In the genomic region with DNA sequence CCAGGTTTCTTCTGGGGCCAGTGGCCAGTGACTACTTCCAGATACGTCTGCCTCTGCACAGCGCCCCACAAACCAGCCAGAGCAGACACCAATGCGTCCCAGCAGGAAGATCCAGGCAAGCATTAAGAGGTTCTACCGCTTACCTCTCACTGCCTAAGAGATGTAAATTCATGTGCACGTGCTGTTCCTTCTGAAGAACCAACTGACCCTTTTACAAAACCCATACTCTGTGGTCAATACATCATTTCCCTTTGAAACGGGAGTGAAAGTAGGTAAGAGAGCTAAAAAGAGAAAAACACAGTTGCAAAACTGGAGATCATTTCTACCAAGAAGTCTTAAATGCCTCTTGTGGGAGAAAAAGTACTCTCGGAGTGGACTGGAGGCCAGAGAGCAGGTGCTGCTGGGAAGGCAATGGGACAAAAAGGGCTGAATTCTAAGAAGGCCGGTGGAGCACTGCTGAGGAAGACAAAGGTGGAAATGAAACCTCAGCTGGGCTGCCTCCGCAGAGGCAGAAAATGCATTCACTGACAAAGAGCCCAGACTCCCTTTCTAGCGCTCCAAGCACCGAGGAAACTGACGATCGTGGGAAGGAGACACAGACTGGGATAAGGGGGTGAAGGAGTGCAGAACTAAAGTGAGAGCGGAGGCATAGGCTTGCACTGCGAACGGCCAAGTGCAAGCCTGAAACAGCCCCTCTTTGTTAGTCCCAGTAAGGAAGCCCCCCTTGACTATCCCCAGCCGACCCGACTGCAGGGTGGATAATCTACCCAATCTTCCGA, we compare ENCODE assay signal across 13 mouse cellular contexts. TPM values are rescaled to one million over a fixed set of nuclear protein-coding genes. Genes with fewer than 3 reads are reported as not detected.
DNase-seq lines count a peak whose midpoint lies in the region; ATAC-seq and TF ChIP-seq lines count a peak whose summit lies in the region.
"Had no signal": no experiment of that assay in that cellular context is flagged by ENCODE, and none has a peak within 500 bp of the region (broad histone marks: within the 10 kb centered on the region; RNA-seq: fewer than 3 reads in every experiment).

No protein-coding gene starts in this region.

- ATAC-seq in hindbrain, embryonic 14.5 days (ENCODE audit: low FRiP score): no peak
- ATAC-seq in granulocyte monocyte progenitor cell, adult 5-6 weeks (replicated peaks; ENCODE audit: poor library complexity, severe bottlenecking): peak; percentile 73
- ATAC-seq in midbrain, embryonic 15.5 days (replicated peaks): no peak
- no peak for ATAC-seq in stomach, postnatal 0 days (ENCODE audit: low FRiP score, low TSS enrichment)

- WGBS in hindbrain, embryonic 10.5 days: 50% methylated on average over 19 of the region's 19 CpGs
- 43% methylated on average over 19 of the region's 19 CpGs for WGBS in hindbrain, embryonic 14.5 days
- WGBS in midbrain, embryonic 15.5 days: 40% methylated on average over 19 of the region's 19 CpGs
- WGBS in stomach, postnatal 0 days: 84% methylated on average over 19 of the region's 19 CpGs

- H3K9me3 ChIP-seq in hindbrain, embryonic 10.5 days: 0 out of 2 replicates have a peak, but pooled peaks cover 2% of the 10 kb centered on the region
- H3K9me3 ChIP-seq in hindbrain, embryonic 14.5 days (ENCODE audit: control insufficient read depth, low read length): no peaks in the 10 kb centered on the region
- no peaks in the 10 kb centered on the region for H3K9me3 ChIP-seq in midbrain, embryonic 15.5 days
- no peaks in the 10 kb centered on the region for H3K9me3 ChIP-seq in stomach, postnatal 0 days (ENCODE audit: control insufficient read depth, low read length)
- H3K9me3 ChIP-seq: embryonic facial prominence, embryonic 15.5 days; limb, embryonic 12.5 days; stomach, embryonic 15.5 days had no signal

- peaks cover 8% of the 10 kb centered on the region; the same call in 1 of the 2 replicates for H3K4me1 ChIP-seq in hindbrain, embryonic 10.5 days (replicated peaks)
- no peaks in the 10 kb centered on the region for H3K4me1 ChIP-seq in hindbrain, embryonic 14.5 days (replicated peaks; ENCODE audit: control insufficient read depth, insufficient read depth, low read length)
- H3K4me1 ChIP-seq in brown adipose tissue, adult 24 weeks (ENCODE audit: control insufficient read depth, insufficient read depth, insufficient read length, low read length): peaks cover 11% of the 10 kb centered on the region
- H3K4me1 ChIP-seq in midbrain, embryonic 15.5 days: no peaks in the 10 kb centered on the region; the same call in 1 of the 2 replicates
- no peaks in the 10 kb centered on the region for H3K4me1 ChIP-seq in stomach, postnatal 0 days (replicated peaks; ENCODE audit: control insufficient read depth, insufficient read depth)
- H3K4me1 ChIP-seq: embryonic facial prominence, embryonic 15.5 days; limb, embryonic 12.5 days; stomach, embryonic 15.5 days had no signal

- TF ChIP-seq EP300 in stomach, postnatal 0 days (optimal IDR thresholded peaks at IDR 0.05): no peak

- no peak for DNase-seq in hindbrain, embryonic 10.5 days (ENCODE audit: low spot score)
- no peak for DNase-seq in hindbrain, embryonic 14.5 days (ENCODE audit: low spot score)
- DNase-seq in stomach, postnatal 0 days (ENCODE audit: low spot score): no peak
- DNase-seq in gastrocnemius, postnatal 25 days: no peak
- no peak for DNase-seq in kidney, adult 8-10 months
- DNase-seq: kidney, adult 18-20 months had no signal

- no peak overlapping the region for H3K9ac ChIP-seq in hindbrain, embryonic 14.5 days
- no peak overlapping the region for H3K9ac ChIP-seq in midbrain, embryonic 15.5 days
- no peak overlapping the region for H3K9ac ChIP-seq in stomach, postnatal 0 days (ENCODE audit: low read length)
- H3K9ac ChIP-seq: embryonic facial prominence, embryonic 15.5 days; limb, embryonic 12.5 days; stomach, embryonic 15.5 days had no signal

- no peaks in the 10 kb centered on the region for H3K27me3 ChIP-seq in hindbrain, embryonic 10.5 days (ENCODE audit: insufficient read depth, poor library complexity, severe bottlenecking)
- H3K27me3 ChIP-seq in hindbrain, embryonic 14.5 days (ENCODE audit: control insufficient read depth, insufficient read depth, low read length): no peaks in the 10 kb centered on the region
- H3K27me3 ChIP-seq in midbrain, embryonic 15.5 days (replicated peaks): no peaks in the 10 kb centered on the region
- H3K27me3 ChIP-seq in stomach, postnatal 0 days (ENCODE audit: control insufficient read depth, insufficient read depth, low read length): no peaks in the 10 kb centered on the region
- H3K27me3 ChIP-seq: embryonic facial prominence, embryonic 15.5 days; limb, embryonic 12.5 days; stomach, embryonic 15.5 days had no signal

- H3K36me3 ChIP-seq in hindbrain, embryonic 10.5 days: peaks cover 80% of the 10 kb centered on the region
- H3K36me3 ChIP-seq in hindbrain, embryonic 14.5 days (replicated peaks; ENCODE audit: control insufficient read depth, insufficient read depth): peaks cover 55% of the 10 kb centered on the region
- peaks cover 2% of the 10 kb centered on the region; the same call in 1 of the 2 replicates for H3K36me3 ChIP-seq in midbrain, embryonic 15.5 days (replicated peaks)
- H3K36me3 ChIP-seq in stomach, postnatal 0 days (ENCODE audit: control insufficient read depth, insufficient read depth, low read length): peaks cover 7% of the 10 kb centered on the region

- no peak overlapping the region for H3K4me2 ChIP-seq in hindbrain, embryonic 14.5 days (replicated peaks)
- H3K4me2 ChIP-seq in midbrain, embryonic 15.5 days: peak overlapping the region; percentile 15; the same call in 1 of the 2 replicates
- H3K4me2 ChIP-seq in stomach, postnatal 0 days (replicated peaks; ENCODE audit: low read depth): no peak overlapping the region
- H3K4me2 ChIP-seq: embryonic facial prominence, embryonic 15.5 days; heart, embryonic 11.5 days; limb, embryonic 12.5 days; stomach, embryonic 15.5 days had no signal

- no peak overlapping the region for H3K4me3 ChIP-seq in hindbrain, embryonic 10.5 days
- H3K4me3 ChIP-seq in hindbrain, embryonic 14.5 days (replicated peaks; ENCODE audit: low read length): no peak overlapping the region
- H3K4me3 ChIP-seq in brown adipose tissue, adult 24 weeks (ENCODE audit: insufficient read depth, low read depth, low read length): no peak overlapping the region
- no peak overlapping the region for H3K4me3 ChIP-seq in midbrain, embryonic 15.5 days
- H3K4me3 ChIP-seq in stomach, postnatal 0 days (ENCODE audit: low read depth, low read length): no peak overlapping the region
- H3K4me3 ChIP-seq: embryonic facial prominence, embryonic 15.5 days; limb, embryonic 12.5 days; stomach, embryonic 15.5 days had no signal

- H3K27ac ChIP-seq in hindbrain, embryonic 10.5 days: peak overlapping the region; percentile 73
- no peak overlapping the region for H3K27ac ChIP-seq in hindbrain, embryonic 14.5 days
- peak overlapping the region; percentile 41 for H3K27ac ChIP-seq in brown adipose tissue, adult 24 weeks (replicated peaks; ENCODE audit: low read depth, low read length)
- 0 out of 2 replicates have a peak overlapping the region, but pooled peaks have one; percentile 46 for H3K27ac ChIP-seq in midbrain, embryonic 15.5 days
- no peak overlapping the region for H3K27ac ChIP-seq in stomach, postnatal 0 days (replicated peaks)
- H3K27ac ChIP-seq: embryonic facial prominence, embryonic 15.5 days; limb, embryonic 12.5 days; stomach, embryonic 15.5 days had no signal

- no peak for TF ChIP-seq CTCF in stomach, postnatal 0 days (IDR thresholded peaks at IDR 0.05; ENCODE audit: low read depth)

RNA-seq across cellular contexts. Expression of a gene that starts 36.5 kb away (rescaled TPM):
- 0.34 TPM in 1 of 2 replicates, not detected in the other for polyA plus RNA-seq in hindbrain, embryonic 10.5 days (2016; fragmentation: Nextera tagmentation; extraction: Ambion mirVana)
- 0.29 and 0.68 TPM in 2 replicates for polyA plus RNA-seq in hindbrain, embryonic 14.5 days (2014; fragmentation: Nextera tagmentation; extraction: Ambion mirVana)
- 11.4 and 19.9 TPM in 2 replicates for polyA plus RNA-seq in brown adipose tissue, adult 24 weeks (2012; ENCODE audit: insufficient read depth, insufficient read length, missing spikeins)
- total RNA-seq in granulocyte monocyte progenitor cell, adult 5-6 weeks (2014; fragmentation: Nextera tagmentation): not detected in 2 replicates
- not detected in 2 replicates for total RNA-seq in granulocyte monocyte progenitor cell, adult 5-6 weeks (2017)
- 0.23 and 0.42 TPM in 2 replicates for polyA plus RNA-seq in midbrain, embryonic 15.5 days (2015; fragmentation: Nextera tagmentation; extraction: Ambion mirVana)
- 2.0 and 2.4 TPM in 2 replicates for polyA plus RNA-seq in stomach, postnatal 0 days (2015; fragmentation: Nextera tagmentation; extraction: Ambion mirVana)
- total RNA-seq in gastrocnemius, postnatal 25 days (2021): 10 to 100 TPM in 1 of 2 experiments, 1 to 10 TPM in 1; 7.2 to 12.6 TPM

Comparison
In these comparisons a context has a peak if more than half of its experiments do, and no peak if none do; other contexts are left out.
1. H3K27ac ChIP-seq: peak in hindbrain, embryonic 10.5 days (single experiment), brown adipose tissue, adult 24 weeks (single experiment) and midbrain, embryonic 15.5 days (single experiment); none in hindbrain, embryonic 14.5 days (single experiment) and stomach, postnatal 0 days (single experiment).